Mouse (Mus musculus) kidney, adult 9 months (tissue): ENCODE data around the gene Ddx42.

Source experiments
- DNase-seq: peaks from one replicate; pipeline ENCODE4 v3.0.0; 2022

Gene Ddx42

DNA sequence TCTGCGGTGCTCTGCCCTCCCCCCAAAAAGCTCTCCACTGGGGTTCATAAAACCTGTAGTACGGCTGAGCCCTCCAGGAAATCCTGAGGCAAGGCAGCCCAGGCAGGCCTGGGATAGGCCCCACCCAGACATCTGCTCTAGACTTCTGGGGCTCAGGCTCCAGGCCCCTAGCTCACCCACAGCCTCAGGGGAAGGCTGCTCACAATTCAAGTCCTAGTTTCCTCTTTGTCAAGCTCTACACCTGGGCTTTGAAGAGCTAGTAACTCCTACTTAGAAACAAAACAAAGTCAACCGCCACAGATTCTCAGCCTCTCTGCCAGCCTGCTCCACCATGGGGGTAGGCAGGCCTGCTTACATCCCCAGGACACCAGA is 52.3 kb downstream of the Ddx42 start:
- DNase-seq, result peak; percentile 35

- no peak for DNase-seq
Measured at GRCm38 (mm10) chr11:106271131-106271793, 54.5 kb downstream of the Ddx42 start.

GRCm38 (mm10) chr11:106271794-106272643 is 55.3 kb downstream of the Ddx42 start:
- peak; percentile 57 for DNase-seq

DNA sequence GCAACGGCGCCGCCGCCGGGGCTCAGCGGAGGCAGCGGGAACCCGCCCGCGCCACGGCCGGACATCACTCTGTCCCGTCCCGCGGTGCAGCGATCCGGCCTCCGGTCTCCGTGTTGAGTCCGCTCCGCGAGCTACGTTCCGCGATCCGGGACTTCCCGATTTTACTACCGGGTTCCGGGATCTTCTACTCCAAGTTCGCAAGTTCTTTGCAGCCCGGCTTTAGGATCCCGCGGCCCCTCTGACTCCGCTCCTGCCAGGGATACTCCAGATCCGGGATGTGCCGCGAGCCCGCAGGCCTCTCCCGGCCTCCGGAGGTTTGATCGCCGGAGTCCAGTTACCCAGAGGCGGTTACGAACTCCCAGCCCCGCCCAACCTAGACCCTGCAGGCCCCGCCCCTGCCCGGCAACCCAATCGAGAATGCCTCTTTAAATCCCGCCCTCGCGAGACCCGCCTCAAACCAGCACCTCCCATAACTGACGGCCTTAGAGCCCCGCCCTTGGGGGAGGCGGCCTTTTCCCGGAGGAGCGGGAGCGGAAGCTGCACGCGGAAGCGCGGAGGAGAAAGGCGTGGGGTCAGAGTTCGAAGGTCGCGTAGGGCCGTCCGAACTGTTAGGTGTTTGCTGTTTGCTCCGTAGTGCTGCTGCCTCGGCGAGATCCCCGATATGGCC is 56.1 kb downstream of the Ddx42 start, which contains the start of gene Smarcd2:
Smarcd2 (minus strand) TSS at position 329 of the 667 bp plus-strand sequence.
- DNase-seq, result peak; percentile 100

- DNase-seq, result no peak
Measured at GRCm38 (mm10) chr11:106273311-106273684, 56.6 kb downstream of the Ddx42 start.

- no peak for DNase-seq
Measured at GRCm38 (mm10) chr11:106273811-106274210, 57.1 kb downstream of the Ddx42 start.

DNA sequence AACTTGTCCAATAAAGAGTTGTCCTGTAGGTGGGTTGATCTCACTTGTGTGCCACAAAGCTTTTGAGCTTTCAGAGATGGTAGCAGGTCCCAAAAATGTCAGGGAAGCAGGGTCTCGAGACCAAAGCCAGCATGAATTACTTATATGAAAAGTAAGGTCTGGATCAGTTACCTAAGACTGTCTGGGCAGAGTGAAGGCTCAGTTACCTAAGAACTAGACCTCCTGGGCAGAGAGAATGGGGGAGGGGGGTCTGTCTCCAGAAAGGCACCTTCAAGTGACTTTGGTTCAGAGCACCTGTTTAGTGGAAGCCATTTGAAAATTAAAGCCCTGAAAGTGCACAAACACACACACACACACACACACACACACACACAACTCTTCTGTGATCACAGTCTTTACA is 57.6 kb downstream of the Ddx42 start:
- no peak for DNase-seq

DNA sequence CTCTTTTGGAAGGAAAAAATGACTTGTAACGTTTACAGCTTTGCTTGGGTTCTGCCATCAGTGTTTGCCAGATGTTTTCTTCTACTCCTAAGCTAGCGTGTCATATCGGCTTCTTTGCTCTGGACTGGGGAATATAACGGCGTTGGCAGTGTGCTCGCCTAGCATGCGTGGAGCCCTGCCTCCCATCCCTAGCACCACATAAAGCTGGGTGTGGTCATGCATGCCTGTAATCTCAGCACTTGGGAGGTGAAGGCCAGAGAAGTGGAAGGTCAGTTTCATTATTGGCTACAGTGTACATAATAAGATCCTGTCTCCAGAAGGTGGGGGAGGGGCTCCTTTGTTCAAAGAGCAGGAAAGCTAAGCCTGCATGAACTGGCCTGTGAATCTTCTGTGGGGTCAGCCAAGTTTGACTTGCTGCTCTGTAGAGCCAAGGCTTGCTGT is 58.3 kb downstream of the Ddx42 start:
- peak; percentile 75 for DNase-seq

- peak; percentile 96 for DNase-seq
Measured at GRCm38 (mm10) chr11:106276454-106276853, 59.7 kb downstream of the Ddx42 start, which contains the start of gene Tcam1. Gene Tcam1 (plus strand): TSS chr11:106276672.

- no peak for DNase-seq
Measured at GRCm38 (mm10) chr11:106282452-106282851, 65.7 kb downstream of the Ddx42 start.

- DNase-seq, result no peak
Measured at GRCm38 (mm10) chr11:106283371-106283770, 66.6 kb downstream of the Ddx42 start.

- no peak for DNase-seq
Measured at GRCm38 (mm10) chr11:106284126-106284525, 67.4 kb downstream of the Ddx42 start.

DNA sequence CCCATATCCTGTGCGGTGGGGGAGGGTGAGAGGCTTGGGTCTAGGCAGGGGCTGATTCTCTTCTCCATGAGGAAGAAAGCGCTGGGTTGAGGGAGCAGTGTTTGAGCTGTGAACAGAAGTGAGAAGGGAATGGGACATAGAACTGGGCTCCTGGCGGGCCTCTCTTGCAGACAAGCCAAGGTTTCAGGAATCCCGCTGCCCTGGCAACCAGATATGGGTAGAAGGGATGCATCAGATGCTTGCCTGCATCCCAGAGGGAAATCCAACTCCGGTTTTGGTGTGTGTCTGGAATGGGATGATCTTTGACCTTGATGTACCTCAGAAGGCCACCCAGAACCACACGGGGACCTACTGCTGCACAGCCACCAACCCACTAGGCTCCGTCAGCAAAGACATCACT is 69.5 kb downstream of the Ddx42 start:
- no peak for DNase-seq

DNA sequence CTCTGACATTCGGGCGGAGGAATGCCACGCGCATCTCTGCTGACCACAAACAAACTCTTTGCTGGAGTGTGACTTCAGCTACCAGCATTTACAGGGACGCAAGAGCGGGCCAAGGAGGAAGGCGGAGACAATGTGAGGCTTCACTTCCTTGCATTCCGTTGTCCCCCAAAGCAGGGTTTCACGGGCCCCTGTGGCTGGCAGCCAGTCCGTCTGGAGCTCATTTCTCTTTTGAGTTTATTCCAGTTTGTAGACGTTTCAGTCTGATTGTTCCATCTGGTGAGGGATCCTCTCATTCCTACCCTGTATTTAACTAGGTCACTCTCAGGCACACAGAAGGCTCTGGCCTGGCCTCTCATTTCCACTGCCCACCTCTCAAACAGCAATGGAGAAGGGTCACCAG is 70.3 kb downstream of the Ddx42 start:
- DNase-seq, result no peak

DNA sequence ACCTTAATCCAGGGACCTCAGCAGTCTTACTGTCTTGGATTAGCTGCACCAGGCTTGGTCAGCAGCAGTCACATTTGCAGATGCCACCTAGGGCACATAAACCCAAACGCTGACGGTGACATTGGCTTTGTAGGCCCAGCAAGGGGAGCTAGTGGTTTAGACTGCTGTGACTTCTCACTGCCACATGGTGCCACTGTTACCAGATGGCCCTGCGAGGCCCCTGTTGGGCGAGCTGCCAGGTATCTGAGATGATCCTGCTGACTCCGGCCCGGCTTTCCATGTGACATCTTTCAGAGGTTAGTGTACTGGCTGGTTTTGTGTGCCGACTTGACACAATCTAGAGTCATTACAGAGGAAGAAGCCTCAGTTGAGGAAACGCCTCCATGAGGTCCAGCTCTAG is 72.6 kb downstream of the Ddx42 start:
- peak; percentile 66 for DNase-seq

DNA sequence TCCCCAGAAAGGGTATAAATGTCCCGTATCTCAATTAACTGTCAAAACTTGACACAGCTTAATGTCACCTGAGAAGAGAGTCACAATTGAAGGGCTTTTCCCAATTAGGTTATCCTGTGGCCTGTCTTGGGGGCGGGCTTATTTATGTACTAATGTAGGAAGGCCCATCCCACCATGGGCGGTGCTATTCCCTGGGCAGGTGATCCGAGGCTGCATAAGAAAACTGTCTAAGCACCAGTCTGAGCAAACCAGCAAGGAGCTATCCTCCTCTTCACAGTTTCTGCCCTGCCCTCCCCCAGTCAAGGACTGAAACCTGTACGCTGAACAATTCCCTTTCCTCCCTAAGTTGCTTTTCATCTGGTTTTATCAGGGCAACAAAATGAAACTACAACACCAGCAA is 73.7 kb downstream of the Ddx42 start:
- no peak for DNase-seq

DNA sequence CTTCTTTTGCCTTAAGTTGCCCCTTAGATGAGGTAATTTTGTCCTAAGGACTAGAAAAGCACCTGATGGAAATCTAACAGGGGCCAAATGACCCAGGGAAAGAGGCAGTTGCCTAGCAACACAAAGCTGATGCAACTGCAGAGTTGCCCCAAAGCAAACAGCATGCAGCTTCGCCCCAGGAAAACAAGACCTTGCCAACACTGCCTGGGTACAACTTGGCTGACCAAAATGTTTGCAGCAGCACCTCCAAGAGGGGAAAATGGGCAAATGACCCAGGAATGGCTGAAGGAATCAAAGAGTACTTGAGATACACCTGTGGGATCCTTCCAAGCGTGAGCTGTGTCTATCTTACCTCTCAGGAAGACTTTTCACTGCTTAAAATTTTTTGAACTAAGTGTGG is 75.1 kb downstream of the Ddx42 start:
- no peak for DNase-seq
